Mouse (Mus musculus): Measurements from ENCODE around the gene Ano6. TPM values are rescaled to one million over a fixed set of nuclear protein-coding genes. Genes with fewer than 3 reads are reported as not detected.

The Ano6 gene
- 30.3 and 30.8 TPM in 2 replicates for polyA plus RNA-seq (2014; fragmentation: Nextera tagmentation; extraction: Ambion mirVana)

DNA sequence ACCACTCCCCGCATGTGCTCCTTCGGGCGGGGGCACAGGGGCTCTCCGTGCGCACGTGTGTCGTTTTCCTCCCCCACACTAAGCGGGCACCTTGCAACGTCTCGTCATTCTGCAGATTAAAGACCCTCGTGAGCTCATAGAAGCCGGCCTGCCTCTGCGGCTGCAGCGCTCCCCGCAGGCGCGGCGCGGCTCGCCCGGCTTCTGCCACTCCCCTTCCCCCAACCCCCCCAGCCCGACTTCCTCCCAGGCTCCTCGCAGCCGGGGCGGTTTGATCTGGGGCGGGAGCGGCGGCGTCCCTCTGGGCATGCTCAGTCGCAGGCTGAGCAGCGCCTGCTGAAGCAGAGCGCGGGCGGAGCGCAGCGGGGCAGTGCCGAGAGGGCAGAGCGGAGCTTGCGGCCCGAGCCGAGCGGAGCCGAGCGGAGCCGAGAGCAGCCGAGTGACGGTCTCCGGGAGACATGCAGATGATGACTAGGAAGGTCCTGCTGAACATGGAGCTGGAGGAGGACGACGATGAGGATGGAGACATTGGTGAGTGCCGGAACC, at the start of gene Ano6:
Gene Ano6 (plus strand): TSS at position 315 of the 543 bp plus-strand sequence.
- H3K4me1 ChIP-seq (ENCODE audit: control insufficient read depth, insufficient read depth, low read length) = no peaks in the 10 kb centered on the region; the same call in 1 of the 2 replicates
- H3K9me3 ChIP-seq (ENCODE audit: control insufficient read depth, low read length) = no peaks in the 10 kb centered on the region
- H3K4me3 ChIP-seq (ENCODE audit: low read depth, low read length) = peak within 1 kb of the TSS; percentile 75
- H3K27ac ChIP-seq (ENCODE audit: low read depth, low read length) = no peak within 1 kb of the TSS
- H3K27me3 ChIP-seq (ENCODE audit: control insufficient read depth, insufficient read depth, low read length) = no peaks in the 10 kb centered on the region; the same call in 1 of the 2 replicates
- H3K9ac ChIP-seq (ENCODE audit: low read length) = peak within 1 kb of the TSS; percentile 94
- WGBS = under 1% methylated on average over 51 of the region's 51 CpGs
- DNase-seq (ENCODE audit: low spot score, missing footprints) (peak; percentile 99), ATAC-seq (ENCODE audit: low FRiP score) (peak; percentile 98)
- no peaks in the 10 kb centered on the region for H3K36me3 ChIP-seq (ENCODE audit: control insufficient read depth, insufficient read depth, low read length)
- peak within 1 kb of the TSS; percentile 65 for H3K4me2 ChIP-seq

DNA sequence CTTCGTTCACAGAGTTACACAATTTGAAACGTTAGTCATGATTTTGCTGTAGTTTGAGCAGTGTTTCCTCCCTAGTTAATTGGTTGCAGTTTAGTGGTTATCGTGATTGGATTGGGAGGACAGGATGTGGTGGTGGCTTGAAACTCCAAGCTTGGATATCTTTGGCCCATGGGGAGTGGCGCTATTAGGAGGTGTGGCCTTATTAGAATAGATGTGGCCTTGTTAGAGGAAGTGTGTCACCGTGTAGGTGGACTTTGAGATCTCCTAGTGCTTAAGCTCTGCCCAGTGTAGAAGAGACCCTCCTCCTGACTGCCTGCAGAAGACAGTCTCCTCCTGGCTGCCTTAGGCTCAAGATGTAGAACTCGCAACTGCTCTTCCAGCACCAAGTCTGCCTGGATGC, 47.7 kb upstream of the Ano6 start:
- H3K9me3 ChIP-seq (ENCODE audit: control insufficient read depth, low read length) = no peaks in the 10 kb centered on the region
- peak; percentile 19 for DNase-seq (ENCODE audit: low spot score, missing footprints)
- H3K4me3 ChIP-seq (ENCODE audit: low read depth, low read length) = no peak overlapping the region
- H3K36me3 ChIP-seq (ENCODE audit: control insufficient read depth, insufficient read depth, low read length) = no peaks in the 10 kb centered on the region
- no peak overlapping the region for H3K4me2 ChIP-seq
- no peak for ATAC-seq (ENCODE audit: low FRiP score)
- H3K27ac ChIP-seq (ENCODE audit: low read depth, low read length) = no peak overlapping the region
- no peaks in the 10 kb centered on the region for H3K27me3 ChIP-seq (ENCODE audit: control insufficient read depth, insufficient read depth, low read length)
- H3K9ac ChIP-seq (ENCODE audit: low read length) = no peak overlapping the region
- H3K4me1 ChIP-seq (ENCODE audit: control insufficient read depth, insufficient read depth, low read length) = no peaks in the 10 kb centered on the region
- WGBS = 89% methylated on average over 6 of the region's 6 CpGs

DNA sequence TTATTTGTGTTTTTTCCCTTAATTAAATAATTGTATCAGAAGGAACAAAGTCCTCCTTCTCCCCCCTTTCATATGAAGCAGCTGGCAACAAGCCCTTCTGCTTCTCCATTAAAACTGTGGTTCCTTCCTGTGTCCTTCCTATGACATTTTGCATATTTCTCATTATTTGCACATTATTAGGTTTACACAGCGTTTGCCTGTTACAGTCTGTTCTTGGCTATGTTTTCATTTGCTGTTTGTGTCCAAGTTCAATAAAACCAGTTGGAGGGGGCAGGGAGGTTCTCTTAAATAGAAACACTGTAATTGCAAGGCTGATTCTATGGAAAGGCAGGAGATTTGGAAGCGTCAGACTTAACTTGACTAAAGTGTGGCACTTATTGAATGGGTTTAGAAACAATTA, 46.8 kb upstream of the Ano6 start:
- Histone ChIP-seq H3K27ac (ENCODE audit: low read depth, low read length) (no peak overlapping the region), H3K36me3 (ENCODE audit: control insufficient read depth, insufficient read depth, low read length) (no peaks in the 10 kb centered on the region), H3K9me3 (ENCODE audit: control insufficient read depth, low read length) (no peaks in the 10 kb centered on the region), H3K4me2 (no peak overlapping the region), H3K27me3 (ENCODE audit: control insufficient read depth, insufficient read depth, low read length) (no peaks in the 10 kb centered on the region), H3K9ac (ENCODE audit: low read length) (no peak overlapping the region), H3K4me3 (ENCODE audit: low read depth, low read length) (no peak overlapping the region), H3K4me1 (ENCODE audit: control insufficient read depth, insufficient read depth, low read length) (no peaks in the 10 kb centered on the region)
- DNase-seq (ENCODE audit: low spot score, missing footprints) (peak; percentile 14), ATAC-seq (ENCODE audit: low FRiP score) (no peak)
- WGBS = 88% methylated on average over 2 of the region's 2 CpGs

DNA sequence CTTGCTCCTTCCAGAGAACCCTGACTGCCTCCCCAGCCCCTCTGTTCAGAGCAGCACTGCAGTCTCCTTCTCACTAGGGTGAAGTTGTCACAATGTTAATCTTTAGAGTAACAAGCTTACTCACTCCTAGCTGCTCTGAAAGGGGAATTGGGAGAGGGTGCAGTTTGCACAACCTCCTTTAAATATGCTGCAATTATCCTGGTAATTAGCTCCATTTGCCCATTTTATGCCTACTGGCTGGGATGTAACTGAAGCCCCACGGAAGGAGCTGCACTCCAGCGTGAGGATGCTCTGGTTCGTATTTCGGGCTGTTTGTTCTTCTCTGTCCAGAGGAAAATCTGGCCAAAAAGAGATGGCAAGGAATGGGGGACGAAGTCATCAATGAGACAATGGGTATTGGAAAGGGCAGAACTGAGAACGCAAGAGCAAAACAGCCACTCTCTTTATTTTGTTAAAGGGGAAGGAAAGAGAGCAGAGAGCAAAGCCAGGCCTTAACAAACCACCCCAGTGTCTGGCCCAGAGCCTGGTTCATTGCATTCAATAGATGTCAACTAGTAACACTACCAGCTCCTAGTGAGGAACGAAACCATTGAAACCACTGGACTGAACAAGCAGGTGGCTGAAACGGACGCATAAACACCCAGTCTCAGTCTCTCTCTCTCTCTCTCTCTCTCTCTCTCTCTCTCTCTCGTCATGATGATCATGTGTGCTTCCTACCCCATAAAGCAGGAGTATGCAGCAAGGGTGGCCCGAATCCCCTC, 45.1 kb upstream of the Ano6 start:
- Histone ChIP-seq H3K36me3 (ENCODE audit: control insufficient read depth, insufficient read depth, low read length) (no peaks in the 10 kb centered on the region), H3K9ac (ENCODE audit: low read length) (no peak overlapping the region), H3K4me3 (ENCODE audit: low read depth, low read length) (no peak overlapping the region), H3K4me1 (ENCODE audit: control insufficient read depth, insufficient read depth, low read length) (no peaks in the 10 kb centered on the region), H3K9me3 (ENCODE audit: control insufficient read depth, low read length) (no peaks in the 10 kb centered on the region), H3K27ac (ENCODE audit: low read depth, low read length) (no peak overlapping the region), H3K4me2 (no peak overlapping the region), H3K27me3 (ENCODE audit: control insufficient read depth, insufficient read depth, low read length) (no peaks in the 10 kb centered on the region)
- 74% methylated on average over 10 of the region's 11 CpGs for WGBS
- DNase-seq (ENCODE audit: low spot score, missing footprints) (no peak), ATAC-seq (ENCODE audit: low FRiP score) (no peak)

DNA sequence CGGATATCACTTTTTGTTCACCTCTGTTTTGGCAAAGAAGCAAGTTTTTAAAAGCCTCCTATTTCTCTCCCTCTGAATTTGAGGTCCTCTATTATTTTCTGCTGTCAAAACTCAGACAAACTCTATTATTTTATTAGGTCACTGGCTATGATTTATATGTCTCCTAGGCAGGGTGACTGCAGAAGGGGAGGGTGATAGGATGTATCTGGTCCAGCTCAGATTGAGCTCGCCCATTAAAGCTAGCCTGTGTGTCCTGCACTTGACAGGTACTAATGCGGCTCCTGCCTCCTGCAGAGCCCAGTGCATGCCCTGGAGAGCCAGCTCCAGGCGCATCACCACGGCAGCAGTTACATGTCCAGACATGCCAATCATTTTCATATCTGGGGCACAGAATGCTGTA, 44.1 kb upstream of the Ano6 start:
- H3K9ac ChIP-seq (ENCODE audit: low read length) = no peak overlapping the region
- H3K9me3 ChIP-seq (ENCODE audit: control insufficient read depth, low read length) = no peaks in the 10 kb centered on the region
- no peak overlapping the region for H3K4me2 ChIP-seq
- no peak overlapping the region for H3K27ac ChIP-seq (ENCODE audit: low read depth, low read length)
- WGBS = 89% methylated on average over 5 of the region's 5 CpGs
- DNase-seq (ENCODE audit: low spot score, missing footprints) = no peak
- H3K4me3 ChIP-seq (ENCODE audit: low read depth, low read length) = no peak overlapping the region
- H3K4me1 ChIP-seq (ENCODE audit: control insufficient read depth, insufficient read depth, low read length) = no peaks in the 10 kb centered on the region
- no peaks in the 10 kb centered on the region for H3K36me3 ChIP-seq (ENCODE audit: control insufficient read depth, insufficient read depth, low read length)
- ATAC-seq (ENCODE audit: low FRiP score) = no peak
- H3K27me3 ChIP-seq (ENCODE audit: control insufficient read depth, insufficient read depth, low read length) = no peaks in the 10 kb centered on the region

DNA sequence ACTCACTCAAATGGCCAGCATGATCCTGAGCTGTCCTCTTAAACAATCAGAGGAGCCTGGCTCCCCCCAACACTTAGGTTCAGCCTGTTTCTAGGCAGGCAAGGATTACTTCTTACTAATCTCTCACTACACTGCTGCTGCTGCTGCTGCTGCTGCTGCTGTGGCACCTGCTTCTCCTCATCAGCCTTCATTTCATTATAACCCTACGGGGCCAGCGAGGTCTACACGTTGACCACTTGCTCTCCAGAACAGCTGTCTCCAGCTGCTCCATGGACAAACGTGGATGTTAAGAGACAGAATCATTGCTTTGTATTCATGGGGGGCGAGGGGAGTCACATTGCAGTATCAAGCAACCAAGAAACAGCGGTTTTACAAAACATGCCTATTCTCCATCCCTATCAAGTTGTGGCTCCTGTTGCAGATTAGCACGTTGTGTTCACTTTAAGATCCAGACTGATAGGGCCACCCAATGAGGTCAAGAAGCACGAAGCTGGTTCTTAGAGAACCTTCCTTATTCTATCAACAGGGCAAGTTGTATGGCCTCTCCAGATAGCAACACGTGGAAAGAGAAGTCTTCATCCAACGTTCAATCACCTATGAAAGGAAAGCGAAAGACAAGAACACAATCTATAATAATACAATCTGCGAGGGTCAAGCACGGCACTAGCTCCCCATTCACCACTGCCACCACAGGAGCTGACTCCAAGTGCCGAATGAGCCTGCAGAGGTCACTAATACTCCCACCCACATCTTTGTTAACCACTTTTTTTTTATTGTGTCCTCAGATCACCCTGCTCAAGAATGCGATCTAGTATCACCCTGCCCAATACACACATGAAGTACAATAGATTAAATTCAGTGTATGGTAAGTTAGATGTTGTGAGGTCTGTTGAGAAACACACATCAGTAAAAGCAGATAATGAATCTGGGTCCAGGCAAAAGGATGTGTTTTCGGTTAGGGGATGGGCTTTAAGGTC, 43.4 kb upstream of the Ano6 start:
- no peaks in the 10 kb centered on the region for H3K27me3 ChIP-seq (ENCODE audit: control insufficient read depth, insufficient read depth, low read length)
- 85% methylated on average over 16 of the region's 16 CpGs for WGBS
- DNase-seq (ENCODE audit: low spot score, missing footprints) = no peak
- no peaks in the 10 kb centered on the region for H3K4me1 ChIP-seq (ENCODE audit: control insufficient read depth, insufficient read depth, low read length)
- no peak overlapping the region for H3K4me2 ChIP-seq
- no peaks in the 10 kb centered on the region for H3K36me3 ChIP-seq (ENCODE audit: control insufficient read depth, insufficient read depth, low read length)
- H3K9me3 ChIP-seq (ENCODE audit: control insufficient read depth, low read length) = no peaks in the 10 kb centered on the region
- no peak for ATAC-seq (ENCODE audit: low FRiP score)
- H3K27ac ChIP-seq (ENCODE audit: low read depth, low read length) = no peak overlapping the region
- H3K9ac ChIP-seq (ENCODE audit: low read length) = no peak overlapping the region
- no peak overlapping the region for H3K4me3 ChIP-seq (ENCODE audit: low read depth, low read length)

DNA sequence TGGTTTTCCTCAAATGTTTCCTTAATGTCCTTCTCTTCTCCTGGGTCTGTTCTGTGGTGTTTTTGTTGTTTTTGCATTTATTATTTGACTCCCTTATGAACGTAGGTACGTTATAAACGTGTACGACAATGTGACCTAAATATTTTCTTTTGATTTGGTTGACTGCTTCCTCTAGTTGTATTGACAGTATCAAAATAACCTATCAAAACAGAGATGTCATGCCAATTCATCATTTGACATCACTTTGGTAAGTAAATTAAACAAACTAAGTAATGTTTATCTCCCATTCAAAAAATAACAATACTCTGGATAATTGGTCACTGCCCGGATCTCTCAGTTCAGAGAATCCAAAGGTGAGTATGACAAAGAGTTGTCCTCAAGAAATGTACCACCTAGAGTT, 41.4 kb upstream of the Ano6 start:
- 94% methylated on average over 5 of the region's 5 CpGs for WGBS
- ATAC-seq (ENCODE audit: low FRiP score) = no peak
- no peaks in the 10 kb centered on the region for H3K27me3 ChIP-seq (ENCODE audit: control insufficient read depth, insufficient read depth, low read length)
- no peak overlapping the region for H3K27ac ChIP-seq (ENCODE audit: low read depth, low read length)
- no peak overlapping the region for H3K4me3 ChIP-seq (ENCODE audit: low read depth, low read length)
- no peaks in the 10 kb centered on the region for H3K9me3 ChIP-seq (ENCODE audit: control insufficient read depth, low read length)
- H3K4me2 ChIP-seq = no peak overlapping the region
- DNase-seq (ENCODE audit: low spot score, missing footprints) = peak; percentile 56
- no peaks in the 10 kb centered on the region for H3K4me1 ChIP-seq (ENCODE audit: control insufficient read depth, insufficient read depth, low read length)
- H3K9ac ChIP-seq (ENCODE audit: low read length) = no peak overlapping the region
- H3K36me3 ChIP-seq (ENCODE audit: control insufficient read depth, insufficient read depth, low read length) = no peaks in the 10 kb centered on the region

DNA sequence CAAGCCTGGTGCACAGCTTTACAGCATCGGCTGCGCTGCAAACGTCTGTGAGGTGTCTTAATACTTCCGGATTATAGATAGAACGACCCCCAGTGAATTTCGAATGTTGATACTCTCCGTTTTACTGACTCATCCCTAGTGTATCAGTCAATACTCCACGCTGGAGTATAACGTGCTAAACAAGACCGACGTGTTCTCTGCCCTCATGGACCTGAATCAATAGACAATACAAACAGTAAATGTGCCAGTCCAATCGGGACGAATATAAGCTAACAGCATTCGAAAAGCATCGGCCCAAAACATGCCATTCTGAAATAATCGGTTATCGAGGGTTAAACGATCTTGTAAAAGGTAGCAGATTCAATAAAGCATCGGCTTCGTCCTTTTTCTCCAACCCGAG, 40.6 kb upstream of the Ano6 start:
- Histone ChIP-seq H3K27me3 (ENCODE audit: control insufficient read depth, insufficient read depth, low read length) (no peaks in the 10 kb centered on the region), H3K4me3 (ENCODE audit: low read depth, low read length) (no peak overlapping the region), H3K4me1 (ENCODE audit: control insufficient read depth, insufficient read depth, low read length) (no peaks in the 10 kb centered on the region), H3K9me3 (ENCODE audit: control insufficient read depth, low read length) (no peaks in the 10 kb centered on the region), H3K9ac (ENCODE audit: low read length) (no peak overlapping the region), H3K4me2 (no peak overlapping the region), H3K27ac (ENCODE audit: low read depth, low read length) (no peak overlapping the region), H3K36me3 (ENCODE audit: control insufficient read depth, insufficient read depth, low read length) (no peaks in the 10 kb centered on the region)
- no peak for ATAC-seq (ENCODE audit: low FRiP score)
- WGBS = 95% methylated on average over 21 of the region's 21 CpGs
- DNase-seq (ENCODE audit: low spot score, missing footprints) = no peak
